Mouse (Mus musculus) hindbrain, postnatal 0 days (tissue): ENCODE measurements around the gene Rnf2. TPM values are rescaled to one million over a fixed set of nuclear protein-coding genes. Genes with fewer than 3 reads are reported as not detected.

Source experiments
- ATAC-seq: fragments of 200-750 bp; cut with Nextera tagmentation; 2 replicates; pipeline ENCODE4 v1.8.0; 2017; ENCODE audit warnings: mild to moderate bottlenecking, moderate TSS enrichment, moderate library complexity
- DNase-seq: peaks from one replicate; pipeline ENCODE4 v3.0.0-alpha.2; 2015; ENCODE audit warnings: low spot score
- H3K27ac ChIP-seq: fragments of 300-500 bp; sonication (generic); 2 replicates; pipeline ENCODE4 v1.5.1; 2014; ENCODE audit warnings: mild to moderate bottlenecking
- H3K27me3 ChIP-seq: fragments of 300-500 bp; sonication (generic); 2 replicates; pipeline ENCODE4 v1.6.1; 2014; ENCODE audit warnings: low read length, mixed read lengths; ENCODE audit not compliant: insufficient read depth
- H3K36me3 ChIP-seq: fragments of 300-500 bp; sonication (generic); 2 replicates; pipeline ENCODE4 v1.6.1; 2014; ENCODE audit warnings: low read length, mixed read lengths; ENCODE audit not compliant: insufficient read depth
- H3K4me1 ChIP-seq: fragments of 300-500 bp; sonication (generic); 2 replicates; pipeline ENCODE4 v1.6.1; 2014; ENCODE audit warnings: antibody characterized with exemption, low read length, mixed read lengths; ENCODE audit not compliant: insufficient read depth
- H3K4me2 ChIP-seq: fragments of 300-500 bp; sonication (generic); 2 replicates; pipeline ENCODE4 v1.6.1; 2014; ENCODE audit warnings: low read depth, mild to moderate bottlenecking, low read length, moderate library complexity, mixed read lengths
- H3K4me3 ChIP-seq: fragments of 300-500 bp; sonication (generic); 2 replicates; pipeline ENCODE4 v1.5.1; 2014; ENCODE audit warnings: low read length
- H3K9ac ChIP-seq: fragments of 300-500 bp; sonication (generic); replicated peaks from 2 replicates; pipeline ENCODE4 v1.6.1; 2014; ENCODE audit warnings: mild to moderate bottlenecking, low read length, moderate library complexity, mixed read lengths
- H3K9me3 ChIP-seq: fragments of 300-500 bp; sonication (generic); 2 replicates; pipeline ENCODE4 v1.6.1; 2016; ENCODE audit warnings: low read length, mixed read lengths
- CTCF ChIP-seq: IDR thresholded peaks from 2 replicates; pipeline ENCODE4 v1.5.1; 2016; ENCODE audit warnings: antibody characterized with exemption, control low read depth, low read depth
- WGBS: fragments of 180-500 bp; shearing (Covaris S2); extraction: QIAGEN DNeasy Blood & Tissue Kit; methylation state at CpG from one replicate; pipeline ENCODE4 v1.1.7; 2014; 5-methylcytosine and 5-hydroxymethylcytosine counted together
- polyA plus RNA-seq: library from polyadenylated mRNA; unstranded; fragments of >200 nt; fragmentation: Nextera tagmentation; extraction: Ambion mirVana; gene quantifications from 2 replicates; pipeline ENCODE4 v1.2.1, GENCODE M21; 2015
- total RNA-seq: library from RNA; depleted of rRNA; stranded (reverse); fragments of >200 nt; gene quantifications from 2 replicates; pipeline ENCODE4 v1.2.3, GENCODE M21; 2014; rRNA removed

The Rnf2 gene
- total RNA-seq (53.2 and 63.1 TPM in 2 replicates), polyA plus RNA-seq (64.4 and 67.2 TPM in 2 replicates)

- DNase-seq (peak; percentile 97), ATAC-seq (peak; percentile 98)
- WGBS, result under 1% methylated on average over 61 of the region's 90 CpGs
- Histone ChIP-seq H3K4me1 (peaks cover 9% of the 10 kb centered on the region), H3K9ac (peak within 1 kb of the TSS; percentile 96), H3K9me3 (no peaks in the 10 kb centered on the region), H3K36me3 (no peaks in the 10 kb centered on the region), H3K27me3 (no peaks in the 10 kb centered on the region), H3K4me3 (peak within 1 kb of the TSS; percentile 89), H3K27ac (peak within 1 kb of the TSS; percentile 95), H3K4me2 (peak within 1 kb of the TSS; percentile 51)
- TF ChIP-seq CTCF, result no peak
Observed at GRCm38 (mm10) chr1:151500531-151501361, at the start of gene Rnf2. Gene Rnf2, minus strand, starts transcription at chr1:151500955.

GRCm38 (mm10) chr1:151549794-151550193, 49.0 kb upstream of the Rnf2 start:
- no peak for TF ChIP-seq CTCF
- H3K36me3 ChIP-seq, result no peaks in the 10 kb centered on the region
- H3K27me3 ChIP-seq, result no peaks in the 10 kb centered on the region
- ATAC-seq, result no peak
- no peaks in the 10 kb centered on the region for H3K9me3 ChIP-seq
- DNase-seq, result no peak
- 87% methylated on average over 7 of the region's 7 CpGs for WGBS
- H3K27ac ChIP-seq, result no peak overlapping the region
- no peak overlapping the region for H3K4me3 ChIP-seq
- H3K4me1 ChIP-seq, result no peaks in the 10 kb centered on the region
- no peak overlapping the region for H3K9ac ChIP-seq
- no peak overlapping the region for H3K4me2 ChIP-seq

GRCm38 (mm10) chr1:151548896-151549610, 48.3 kb upstream of the Rnf2 start:
- no peaks in the 10 kb centered on the region for H3K27me3 ChIP-seq
- 71% methylated on average over 8 of the region's 8 CpGs for WGBS
- DNase-seq, result no peak
- H3K9me3 ChIP-seq, result no peaks in the 10 kb centered on the region
- H3K4me1 ChIP-seq, result no peaks in the 10 kb centered on the region
- no peak overlapping the region for H3K4me2 ChIP-seq
- no peak overlapping the region for H3K4me3 ChIP-seq
- no peak overlapping the region for H3K27ac ChIP-seq
- no peak for TF ChIP-seq CTCF
- H3K36me3 ChIP-seq, result no peaks in the 10 kb centered on the region
- no peak overlapping the region for H3K9ac ChIP-seq
- ATAC-seq, result no peak

DNA sequence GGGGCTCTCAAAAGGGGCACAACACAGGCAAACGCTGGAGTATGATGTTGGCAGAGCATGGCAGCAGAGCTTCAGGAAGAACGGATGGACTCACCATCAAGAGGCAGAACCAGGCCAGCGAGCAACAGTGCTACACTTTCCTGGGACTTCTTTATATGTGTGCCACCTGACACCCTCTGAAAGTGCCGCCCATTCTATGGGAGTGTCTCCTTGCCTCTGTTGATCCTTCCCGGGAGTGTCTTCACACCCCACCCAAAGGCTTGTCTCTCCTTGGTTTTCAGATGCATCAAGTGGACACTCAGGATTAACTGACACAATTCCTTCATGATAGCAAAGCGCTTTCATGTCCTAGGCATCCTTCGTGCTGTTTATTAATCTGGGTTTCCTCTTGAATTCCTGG, 44.8 kb upstream of the Rnf2 start:
- Histone ChIP-seq H3K9me3 (no peaks in the 10 kb centered on the region), H3K27me3 (no peaks in the 10 kb centered on the region), H3K4me2 (no peak overlapping the region), H3K9ac (no peak overlapping the region), H3K4me1 (no peaks in the 10 kb centered on the region), H3K4me3 (no peak overlapping the region), H3K36me3 (no peaks in the 10 kb centered on the region), H3K27ac (no peak overlapping the region)
- ATAC-seq (no peak), DNase-seq (no peak)
- no peak for TF ChIP-seq CTCF
- 85% methylated on average over 7 of the region's 7 CpGs for WGBS

GRCm38 (mm10) chr1:151544581-151544980, 43.8 kb upstream of the Rnf2 start:
- no peak for ATAC-seq
- Histone ChIP-seq H3K27ac (no peak overlapping the region), H3K4me2 (no peak overlapping the region), H3K4me1 (no peaks in the 10 kb centered on the region), H3K36me3 (no peaks in the 10 kb centered on the region), H3K9me3 (no peaks in the 10 kb centered on the region), H3K4me3 (no peak overlapping the region), H3K27me3 (no peaks in the 10 kb centered on the region), H3K9ac (no peak overlapping the region)
- WGBS, result 84% methylated on average over 3 of the region's 3 CpGs
- DNase-seq, result no peak
- TF ChIP-seq CTCF, result no peak

DNA sequence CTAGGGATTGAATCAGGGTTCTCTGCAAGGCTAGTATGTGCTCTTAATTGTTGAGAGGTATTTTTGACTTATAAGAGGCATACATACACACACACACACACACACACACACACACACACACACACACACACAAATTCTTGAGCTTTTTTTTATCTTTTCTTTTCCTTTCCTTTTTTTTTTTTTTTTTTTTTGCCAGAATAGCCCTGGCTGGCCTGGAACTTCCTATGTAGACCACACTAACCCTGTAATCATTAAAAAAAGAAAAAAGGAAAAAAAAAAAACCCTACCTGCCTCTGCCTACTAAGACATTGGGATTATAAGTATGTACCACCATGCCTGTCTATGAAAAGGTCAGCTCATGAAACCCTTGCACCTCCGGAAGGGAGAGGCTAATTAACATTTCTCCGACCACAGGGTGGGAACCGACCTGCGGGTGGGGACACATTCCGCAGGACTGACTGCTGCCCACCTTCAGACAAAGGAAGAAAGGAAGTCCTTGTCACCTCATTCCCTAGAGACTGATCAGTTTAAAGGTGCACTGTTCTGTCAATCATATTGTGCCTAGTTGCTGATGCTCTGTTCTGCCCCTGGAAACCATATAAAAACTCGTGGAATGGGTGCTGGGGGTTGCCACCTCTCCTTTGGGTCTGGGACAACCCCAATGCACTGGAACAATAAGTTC, 43.2 kb upstream of the Rnf2 start:
- H3K4me3 ChIP-seq, result no peak overlapping the region
- H3K4me2 ChIP-seq, result no peak overlapping the region
- no peaks in the 10 kb centered on the region for H3K36me3 ChIP-seq
- H3K9ac ChIP-seq, result no peak overlapping the region
- ATAC-seq (no peak), DNase-seq (no peak)
- no peaks in the 10 kb centered on the region for H3K4me1 ChIP-seq
- H3K27me3 ChIP-seq, result no peaks in the 10 kb centered on the region
- no peaks in the 10 kb centered on the region for H3K9me3 ChIP-seq
- 76% methylated on average over 6 of the region's 6 CpGs for WGBS
- no peak for TF ChIP-seq CTCF
- H3K27ac ChIP-seq, result no peak overlapping the region
